Mouse (Mus musculus) left cerebral cortex, postnatal 14 days (tissue): ENCODE results near the gene Gm7029. TPM values are rescaled to one million over a fixed set of nuclear protein-coding genes. Genes with fewer than 3 reads are reported as not detected.

Experiments
- DNase-seq, 2 experiments: peaks; one replicate each; pipeline ENCODE4 v3.0.0; 2021 to 2022; ENCODE audit warnings: low spot score in 2 of 2, mixed read lengths in 1 of 2
- intact Hi-C: fragments of 180-260 bp; cut with DNase I; formaldehyde crosslinking; loops from one replicate; pipeline ENCODE4 v1.15.1; 2025
- total RNA-seq, 2 experiments: library from RNA; stranded (reverse); gene quantifications; 2 replicates each; pipeline ENCODE4 v1.2.3; 2021

The Gm7029 gene
- total RNA-seq, 2 experiments from 2014 or later, result not detected

- intact Hi-C loops, result no loop called here
- peak in 1 of 2 experiments; percentile 9 for DNase-seq
These were observed 36.9 kb downstream of the Gm7029 start for GRCm38 (mm10) chr17:33910346-33911051.

GRCm38 (mm10) chr17:33911052-33911812 lies 37.6 kb downstream of the Gm7029 start:
- DNase-seq, result no peak
- intact Hi-C loops, result no loop called here

DNA sequence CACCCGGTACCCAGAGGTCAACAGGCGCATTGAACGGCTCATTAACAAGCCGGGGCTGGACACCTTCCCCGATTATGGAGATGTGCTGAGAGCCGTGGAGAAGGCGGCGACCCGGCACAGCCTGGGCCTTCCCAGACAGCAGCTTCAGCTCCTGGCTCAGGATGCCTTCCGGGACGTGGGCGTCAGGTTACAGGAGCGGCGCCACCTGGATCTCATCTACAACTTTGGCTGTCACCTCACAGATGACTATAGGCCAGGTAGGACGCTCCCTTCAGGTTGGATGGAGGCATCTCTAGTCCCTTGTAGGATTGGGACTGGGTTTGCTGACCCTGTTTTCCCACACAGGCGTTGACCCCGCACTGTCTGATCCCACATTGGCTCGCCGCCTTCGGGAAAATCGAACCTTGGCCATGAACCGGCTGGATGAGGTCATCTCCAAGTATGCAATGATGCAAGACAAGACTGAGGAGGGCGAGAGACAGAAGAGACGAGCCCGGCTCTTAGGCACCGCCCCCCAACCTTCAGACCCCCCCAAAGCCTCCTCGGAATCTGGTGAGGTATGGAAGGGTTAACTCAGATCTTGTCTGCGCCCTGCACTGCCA lies 38.3 kb downstream of the Gm7029 start:
- intact Hi-C loops, result no loop called here
- DNase-seq, result peak in 1 of 2 experiments; percentile 5

GRCm38 (mm10) chr17:33913264-33913663 lies 39.6 kb downstream of the Gm7029 start:
- no peak for DNase-seq
- intact Hi-C loops, result no loop called here

- intact Hi-C loops, result no loop called here
- no peak for DNase-seq
These were observed 40.3 kb downstream of the Gm7029 start for GRCm38 (mm10) chr17:33913905-33914304.

GRCm38 (mm10) chr17:33914969-33915391 lies 41.3 kb downstream of the Gm7029 start:
- intact Hi-C loops, result no loop called here
- DNase-seq, result peak in 1 of 2 experiments; percentile 8

GRCm38 (mm10) chr17:33915671-33916250 lies 42.1 kb downstream of the Gm7029 start, which contains the start of the genes Tapbp and Zbtb22:
Gene Tapbp, plus strand, starts transcription at chr17:33915899.
Gene Zbtb22, plus strand, starts transcription at chr17:33915904.
- intact Hi-C loops, result no loop called here
- DNase-seq, result peak; percentile 97 to 98

GRCm38 (mm10) chr17:33916294-33916693 lies 42.7 kb downstream of the Gm7029 start:
- no peak for DNase-seq

GRCm38 (mm10) chr17:33916847-33917655 lies 43.4 kb downstream of the Gm7029 start:
- intact Hi-C loops, result no loop called here
- DNase-seq, result peak in 1 of 2 experiments; percentile 6

More at GRCm38 (mm10) chr17:33916294-33916693, 42.7 kb downstream of the Gm7029 start:
- intact Hi-C loops, result no loop called here

DNA sequence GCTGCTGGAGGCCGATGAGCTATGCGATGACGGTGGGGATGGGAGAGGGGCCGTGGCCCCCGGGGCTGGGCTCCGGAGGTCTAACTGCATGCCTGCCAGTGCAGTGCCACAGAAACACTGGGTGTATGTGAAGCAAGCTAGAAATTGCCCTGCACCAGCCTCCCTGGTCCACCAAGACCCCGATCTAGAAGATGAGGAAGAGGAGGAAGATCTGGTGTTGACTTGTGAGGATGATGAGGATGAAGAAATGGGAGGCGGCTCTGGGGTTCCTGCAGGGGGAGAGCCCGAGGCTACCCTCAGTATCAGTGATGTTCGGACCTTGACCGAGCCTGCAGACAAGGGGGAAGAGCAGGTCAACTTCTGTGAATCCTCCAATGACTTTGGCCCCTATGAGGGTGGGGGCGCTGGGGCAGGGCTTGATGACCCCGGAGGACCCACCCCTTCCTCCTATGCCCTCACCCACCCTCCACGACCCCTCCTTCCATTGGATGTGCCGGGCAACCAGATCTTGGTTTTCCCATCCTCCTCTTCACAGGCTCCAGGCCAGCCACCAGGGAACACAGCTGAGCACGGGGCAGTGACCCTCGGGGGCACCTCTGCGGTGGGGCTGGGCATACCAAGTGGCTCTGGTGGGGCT lies 44.1 kb downstream of the Gm7029 start:
- intact Hi-C loops, result no loop called here
- peak in 1 of 2 experiments; percentile 3 for DNase-seq

- DNase-seq, result peak in 1 of 2 experiments; percentile 7
- intact Hi-C loops, result no loop called here
These were observed 44.9 kb downstream of the Gm7029 start for GRCm38 (mm10) chr17:33918293-33919203.

- DNase-seq, result peak in 1 of 2 experiments; percentile 46
- intact Hi-C loops, result no loop called here
These were observed 46.0 kb downstream of the Gm7029 start for GRCm38 (mm10) chr17:33919351-33920281.

DNA sequence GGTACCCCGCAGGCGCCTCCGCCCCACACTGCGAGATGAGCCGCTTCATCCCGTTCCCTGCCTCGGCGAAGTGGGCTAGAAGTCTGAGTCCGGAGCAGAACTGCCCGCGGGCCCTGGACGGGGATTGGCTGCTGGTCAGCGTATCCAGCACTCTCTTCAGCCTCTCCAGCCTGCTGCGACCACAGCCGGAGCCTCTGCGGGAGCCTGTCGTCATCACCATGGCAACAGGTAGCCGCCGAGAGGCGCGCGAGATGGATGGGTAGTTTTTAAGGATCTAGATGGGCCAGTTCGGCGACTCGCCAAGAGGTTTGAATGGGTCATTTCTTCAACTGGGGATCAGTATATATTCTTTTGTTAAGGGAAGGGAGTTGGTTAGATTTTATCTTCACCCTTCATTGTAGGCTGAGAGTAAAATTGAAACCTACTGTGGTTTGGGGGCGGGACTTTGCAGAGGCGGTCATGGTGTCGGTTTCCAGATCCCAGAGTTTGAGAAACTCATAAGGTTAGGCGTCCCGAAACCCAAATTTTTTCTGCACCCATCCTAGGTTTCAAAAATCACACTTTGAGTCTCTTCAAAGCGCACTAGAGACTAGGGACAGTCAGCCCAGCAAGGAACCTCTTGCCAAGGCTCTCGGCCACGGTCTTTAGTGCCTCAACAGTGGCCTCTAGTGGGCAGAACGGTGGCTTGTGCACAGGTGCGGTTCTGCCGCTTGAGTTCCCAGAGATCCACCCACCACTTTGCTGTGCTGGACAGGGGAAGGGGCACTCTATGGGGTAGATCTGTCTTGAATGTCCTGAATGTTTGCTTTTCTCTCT lies 46.9 kb downstream of the Gm7029 start:
- intact Hi-C loops, result no loop called here
- DNase-seq, result peak; percentile 80 to 83

- intact Hi-C loops, result no loop called here
- DNase-seq, result no peak
These were observed 47.7 kb downstream of the Gm7029 start for GRCm38 (mm10) chr17:33921361-33921760.
